Mouse (Mus musculus): Measurements from ENCODE around the gene Man2c1. TPM values are rescaled to one million over a fixed set of nuclear protein-coding genes. Genes with fewer than 3 reads are reported as not detected.
A peak's percentile ranks its signal among the peaks of the same experiment; 100 is the strongest.

Man2c1 gene
- polyA plus RNA-seq (2012; rRNA removed) = 230 and 269 TPM in 2 replicates

- peaks cover 25% of the 10 kb centered on the region for H3K36me3 ChIP-seq (ENCODE audit: control insufficient read depth, insufficient read depth, low read length)
- H3K27me3 ChIP-seq (ENCODE audit: control insufficient read depth, insufficient read depth, low read length) = no peaks in the 10 kb centered on the region
- WGBS = under 1% methylated on average over 58 of the region's 58 CpGs
- peak within 1 kb of the TSS; percentile 90 for H3K27ac ChIP-seq (ENCODE audit: control insufficient read depth, insufficient read depth, low read length)
- peak within 1 kb of the TSS; percentile 92 for H3K4me3 ChIP-seq (ENCODE audit: control insufficient read depth, insufficient read depth, low read length)
- peaks cover 6% of the 10 kb centered on the region for H3K4me1 ChIP-seq (replicated peaks; ENCODE audit: control insufficient read depth, insufficient read depth, low read length)
- TF ChIP-seq CTCF (IDR thresholded peaks at IDR 0.05; ENCODE audit: borderline replicate concordance, control insufficient read depth, extremely low read depth, insufficient read depth, low read length, poor library complexity) = peak; percentile 78
- TF ChIP-seq POLR2A (IDR thresholded peaks at IDR 0.05; ENCODE audit: control insufficient read depth, extremely low read depth, insufficient read depth, low read length, poor library complexity) = no peak; the same call in none of the 2 replicates
- peak; percentile 95 for DNase-seq
These were observed at the start of gene Man2c1 for GRCm38 (mm10) chr9:57130577-57131433. Man2c1 (plus strand) TSS chr9:57130690.

GRCm38 (mm10) chr9:57082236-57082635 lies 48.3 kb upstream of the Man2c1 start:
- Histone ChIP-seq H3K4me3 (ENCODE audit: control insufficient read depth, insufficient read depth, low read length) (no peak overlapping the region), H3K27me3 (ENCODE audit: control insufficient read depth, insufficient read depth, low read length) (no peaks in the 10 kb centered on the region), H3K36me3 (ENCODE audit: control insufficient read depth, insufficient read depth, low read length) (peaks cover 10% of the 10 kb centered on the region), H3K4me1 (replicated peaks; ENCODE audit: control insufficient read depth, insufficient read depth, low read length) (peaks cover 2% of the 10 kb centered on the region), H3K27ac (ENCODE audit: control insufficient read depth, insufficient read depth, low read length) (no peak overlapping the region)
- TF ChIP-seq CTCF (IDR thresholded peaks at IDR 0.05; ENCODE audit: borderline replicate concordance, control insufficient read depth, extremely low read depth, insufficient read depth, low read length, poor library complexity) = no peak
- TF ChIP-seq POLR2A (IDR thresholded peaks at IDR 0.05; ENCODE audit: control insufficient read depth, extremely low read depth, insufficient read depth, low read length, poor library complexity) = no peak
- no peak for DNase-seq
- 96% methylated on average over 3 of the region's 3 CpGs for WGBS

GRCm38 (mm10) chr9:57117261-57117755 lies 13.2 kb upstream of the Man2c1 start:
- H3K27ac ChIP-seq (ENCODE audit: control insufficient read depth, insufficient read depth, low read length) = no peak overlapping the region
- peaks cover 78% of the 10 kb centered on the region for H3K36me3 ChIP-seq (ENCODE audit: control insufficient read depth, insufficient read depth, low read length)
- no peak overlapping the region for H3K4me3 ChIP-seq (ENCODE audit: control insufficient read depth, insufficient read depth, low read length)
- 96% methylated on average over 13 of the region's 13 CpGs for WGBS
- H3K4me1 ChIP-seq (replicated peaks; ENCODE audit: control insufficient read depth, insufficient read depth, low read length) = no peaks in the 10 kb centered on the region
- DNase-seq = no peak
- no peaks in the 10 kb centered on the region for H3K27me3 ChIP-seq (ENCODE audit: control insufficient read depth, insufficient read depth, low read length)
- TF ChIP-seq CTCF (IDR thresholded peaks at IDR 0.05; ENCODE audit: borderline replicate concordance, control insufficient read depth, extremely low read depth, insufficient read depth, low read length, poor library complexity) (no peak), POLR2A (IDR thresholded peaks at IDR 0.05; ENCODE audit: control insufficient read depth, extremely low read depth, insufficient read depth, low read length, poor library complexity) (no peak)

- Histone ChIP-seq H3K4me1 (replicated peaks; ENCODE audit: control insufficient read depth, insufficient read depth, low read length) (peaks cover 6% of the 10 kb centered on the region), H3K27me3 (ENCODE audit: control insufficient read depth, insufficient read depth, low read length) (no peaks in the 10 kb centered on the region), H3K27ac (ENCODE audit: control insufficient read depth, insufficient read depth, low read length) (no peak overlapping the region), H3K36me3 (ENCODE audit: control insufficient read depth, insufficient read depth, low read length) (peaks cover 37% of the 10 kb centered on the region), H3K4me3 (ENCODE audit: control insufficient read depth, insufficient read depth, low read length) (no peak overlapping the region)
- DNase-seq = no peak
- TF ChIP-seq CTCF (IDR thresholded peaks at IDR 0.05; ENCODE audit: borderline replicate concordance, control insufficient read depth, extremely low read depth, insufficient read depth, low read length, poor library complexity) = no peak
These were observed 849 bp upstream of the Man2c1 start for GRCm38 (mm10) chr9:57129641-57130040.

- H3K27me3 ChIP-seq (ENCODE audit: control insufficient read depth, insufficient read depth, low read length) = no peaks in the 10 kb centered on the region
- WGBS = 94% methylated on average over 6 of the region's 6 CpGs
- no peak for TF ChIP-seq POLR2A (IDR thresholded peaks at IDR 0.05; ENCODE audit: control insufficient read depth, extremely low read depth, insufficient read depth, low read length, poor library complexity)
- TF ChIP-seq CTCF (IDR thresholded peaks at IDR 0.05; ENCODE audit: borderline replicate concordance, control insufficient read depth, extremely low read depth, insufficient read depth, low read length, poor library complexity) = no peak
- no peaks in the 10 kb centered on the region; the same call in 1 of the 2 replicates for H3K36me3 ChIP-seq (ENCODE audit: control insufficient read depth, insufficient read depth, low read length)
- H3K4me3 ChIP-seq (ENCODE audit: control insufficient read depth, insufficient read depth, low read length) = no peak overlapping the region
- H3K4me1 ChIP-seq (replicated peaks; ENCODE audit: control insufficient read depth, insufficient read depth, low read length) = no peaks in the 10 kb centered on the region
- DNase-seq = no peak
- no peak overlapping the region for H3K27ac ChIP-seq (ENCODE audit: control insufficient read depth, insufficient read depth, low read length)
These were observed 6.8 kb downstream of the Man2c1 start for GRCm38 (mm10) chr9:57137246-57137645.

- 88% methylated on average over 9 of the region's 9 CpGs for WGBS
- no peak overlapping the region for H3K4me3 ChIP-seq (ENCODE audit: control insufficient read depth, insufficient read depth, low read length)
- no peaks in the 10 kb centered on the region for H3K4me1 ChIP-seq (replicated peaks; ENCODE audit: control insufficient read depth, insufficient read depth, low read length)
- H3K27me3 ChIP-seq (ENCODE audit: control insufficient read depth, insufficient read depth, low read length) = no peaks in the 10 kb centered on the region
- no peak for TF ChIP-seq CTCF (IDR thresholded peaks at IDR 0.05; ENCODE audit: borderline replicate concordance, control insufficient read depth, extremely low read depth, insufficient read depth, low read length, poor library complexity)
- no peak for TF ChIP-seq POLR2A (IDR thresholded peaks at IDR 0.05; ENCODE audit: control insufficient read depth, extremely low read depth, insufficient read depth, low read length, poor library complexity)
- no peaks in the 10 kb centered on the region; the same call in 1 of the 2 replicates for H3K36me3 ChIP-seq (ENCODE audit: control insufficient read depth, insufficient read depth, low read length)
- no peak overlapping the region for H3K27ac ChIP-seq (ENCODE audit: control insufficient read depth, insufficient read depth, low read length)
- DNase-seq = no peak
These were observed 7.3 kb downstream of the Man2c1 start for GRCm38 (mm10) chr9:57137777-57138176.

All from thymus, adult 2 months (tissue).